Mouse (Mus musculus) neural tube, embryonic 13.5 days (tissue): ENCODE data around the gene Dpm2. TPM values are rescaled to one million over a fixed set of nuclear protein-coding genes. Genes with fewer than 3 reads are reported as not detected.

Source experiments
- ATAC-seq: fragments of 200-750 bp; cut with Nextera tagmentation; 2 replicates; pipeline ENCODE4 v1.8.0; 2017; ENCODE audit warnings: low read depth, mild to moderate bottlenecking, moderate TSS enrichment, moderate library complexity
- H3K27ac ChIP-seq: fragments of 300-500 bp; sonication (generic); replicated peaks from 2 replicates; pipeline ENCODE4 v1.5.1; 2015; ENCODE audit warnings: moderate library complexity, mild to moderate bottlenecking, inconsistent platforms
- H3K27me3 ChIP-seq: fragments of 300-500 bp; sonication (generic); 2 replicates; pipeline ENCODE4 v1.6.1; 2015; ENCODE audit warnings: mild to moderate bottlenecking, inconsistent platforms
- H3K36me3 ChIP-seq: fragments of 300-500 bp; sonication (generic); 2 replicates; pipeline ENCODE4 v1.6.1; 2015; ENCODE audit warnings: mild to moderate bottlenecking, inconsistent platforms
- H3K4me1 ChIP-seq: fragments of 300-500 bp; sonication (generic); replicated peaks from 2 replicates; pipeline ENCODE4 v1.6.1; 2015; ENCODE audit warnings: inconsistent platforms
- H3K4me2 ChIP-seq: fragments of 300-500 bp; sonication (generic); 2 replicates; pipeline ENCODE4 v1.6.1; 2015; ENCODE audit warnings: inconsistent platforms, mild to moderate bottlenecking, moderate library complexity
- H3K4me3 ChIP-seq: fragments of 300-500 bp; sonication (generic); 2 replicates; pipeline ENCODE4 v1.5.1; 2015; ENCODE audit warnings: mild to moderate bottlenecking, inconsistent platforms
- H3K9ac ChIP-seq: fragments of 300-500 bp; sonication (generic); 2 replicates; pipeline ENCODE4 v1.6.1; 2015; ENCODE audit warnings: moderate library complexity, mild to moderate bottlenecking, inconsistent platforms
- H3K9me3 ChIP-seq: fragments of 300-500 bp; sonication (generic); 2 replicates; pipeline ENCODE4 v1.6.1; 2016; ENCODE audit warnings: inconsistent platforms
- WGBS: fragments of 180-500 bp; shearing (Covaris S2); methylation state at CpG from one replicate; pipeline ENCODE4 v1.1.7; 2015; 5-methylcytosine and 5-hydroxymethylcytosine counted together
- polyA plus RNA-seq: library from polyadenylated mRNA; unstranded; fragments of >200 nt; fragmentation: Nextera tagmentation; extraction: Ambion mirVana; gene quantifications from 2 replicates; pipeline ENCODE4 v1.2.1, GENCODE M21; 2015

The Dpm2 gene
- polyA plus RNA-seq, 1 experiment from 2014 or later, result 143 TPM

GRCm38 (mm10) chr2:32536634-32537359, 33.9 kb upstream of the Dpm2 start:
- Histone ChIP-seq H3K9ac (peak overlapping the region; percentile 95), H3K4me3 (peak overlapping the region; percentile 84), H3K36me3 (no peaks in the 10 kb centered on the region), H3K27ac (peak overlapping the region; percentile 64), H3K9me3 (no peaks in the 10 kb centered on the region), H3K4me2 (peak overlapping the region; percentile 74), H3K4me1 (peaks cover 71% of the 10 kb centered on the region), H3K27me3 (no peaks in the 10 kb centered on the region)
- 3% methylated on average over 11 of the region's 11 CpGs for WGBS
- no peak for ATAC-seq

GRCm38 (mm10) chr2:32537360-32537905, 33.2 kb upstream of the Dpm2 start:
- Histone ChIP-seq H3K9ac (peak overlapping the region; percentile 95), H3K36me3 (no peaks in the 10 kb centered on the region), H3K9me3 (no peaks in the 10 kb centered on the region), H3K27ac (0 out of 2 replicates have a peak overlapping the region, but pooled peaks have one; percentile 64), H3K27me3 (no peaks in the 10 kb centered on the region), H3K4me1 (peaks cover 77% of the 10 kb centered on the region), H3K4me2 (peak overlapping the region; percentile 74), H3K4me3 (peak overlapping the region; percentile 84)
- WGBS, result 8% methylated on average over 9 of the region's 9 CpGs
- no peak for ATAC-seq

- Histone ChIP-seq H3K4me2 (peak overlapping the region; percentile 74), H3K36me3 (no peaks in the 10 kb centered on the region), H3K4me1 (peaks cover 82% of the 10 kb centered on the region), H3K27me3 (no peaks in the 10 kb centered on the region), H3K9ac (peak overlapping the region; percentile 95), H3K27ac (no peak overlapping the region), H3K4me3 (peak overlapping the region; percentile 84), H3K9me3 (no peaks in the 10 kb centered on the region)
- no peak for ATAC-seq
- WGBS, result 69% methylated on average over 5 of the region's 5 CpGs
These were observed 32.7 kb upstream of the Dpm2 start for GRCm38 (mm10) chr2:32537941-32538340.

GRCm38 (mm10) chr2:32538461-32538860, 32.2 kb upstream of the Dpm2 start:
- Histone ChIP-seq H3K4me1 (peaks cover 87% of the 10 kb centered on the region), H3K4me2 (peak overlapping the region; percentile 74), H3K4me3 (peak overlapping the region; percentile 84), H3K27me3 (no peaks in the 10 kb centered on the region), H3K9ac (peak overlapping the region; percentile 3; the same call in 1 of the 2 replicates), H3K9me3 (no peaks in the 10 kb centered on the region), H3K36me3 (no peaks in the 10 kb centered on the region), H3K27ac (no peak overlapping the region)
- 70% methylated on average over 4 of the region's 4 CpGs for WGBS
- ATAC-seq, result no peak

- Histone ChIP-seq H3K4me2 (peak overlapping the region; percentile 74), H3K36me3 (no peaks in the 10 kb centered on the region), H3K4me3 (0 out of 2 replicates have a peak overlapping the region, but pooled peaks have one; percentile 84), H3K27ac (no peak overlapping the region), H3K27me3 (no peaks in the 10 kb centered on the region), H3K9me3 (no peaks in the 10 kb centered on the region), H3K4me1 (peaks cover 77% of the 10 kb centered on the region), H3K9ac (peak overlapping the region; percentile 50)
- 72% methylated on average over 14 of the region's 14 CpGs for WGBS
- no peak for ATAC-seq
These were observed 31.1 kb upstream of the Dpm2 start for GRCm38 (mm10) chr2:32539452-32539981.

- ATAC-seq, result no peak
- WGBS, result 94% methylated on average over 2 of the region's 2 CpGs
- Histone ChIP-seq H3K9ac (no peak overlapping the region), H3K27ac (no peak overlapping the region), H3K36me3 (no peaks in the 10 kb centered on the region), H3K27me3 (no peaks in the 10 kb centered on the region), H3K4me1 (peaks cover 70% of the 10 kb centered on the region), H3K4me2 (no peak overlapping the region), H3K4me3 (no peak overlapping the region), H3K9me3 (no peaks in the 10 kb centered on the region)
These were observed 29.2 kb upstream of the Dpm2 start for GRCm38 (mm10) chr2:32541333-32541908.

- Histone ChIP-seq H3K27ac (no peak overlapping the region), H3K9me3 (no peaks in the 10 kb centered on the region), H3K4me2 (no peak overlapping the region), H3K9ac (no peak overlapping the region), H3K4me3 (no peak overlapping the region), H3K4me1 (peaks cover 63% of the 10 kb centered on the region), H3K27me3 (no peaks in the 10 kb centered on the region), H3K36me3 (no peaks in the 10 kb centered on the region)
- no peak for ATAC-seq
- 90% methylated on average over 4 of the region's 4 CpGs for WGBS
These were observed 28.6 kb upstream of the Dpm2 start for GRCm38 (mm10) chr2:32541986-32542573.

GRCm38 (mm10) chr2:32543031-32543449, 27.6 kb upstream of the Dpm2 start:
- peaks cover 54% of the 10 kb centered on the region for H3K4me1 ChIP-seq
- ATAC-seq, result no peak

GRCm38 (mm10) chr2:32546951-32547350, 23.7 kb upstream of the Dpm2 start:
- 96% methylated on average over 1 of the region's 1 CpGs for WGBS
- H3K27ac ChIP-seq, result no peak overlapping the region
- no peak overlapping the region for H3K4me3 ChIP-seq
- H3K27me3 ChIP-seq, result no peaks in the 10 kb centered on the region
- no peaks in the 10 kb centered on the region for H3K36me3 ChIP-seq
- no peaks in the 10 kb centered on the region for H3K9me3 ChIP-seq
- H3K4me1 ChIP-seq, result peaks cover 34% of the 10 kb centered on the region; the same call in 1 of the 2 replicates
- no peak overlapping the region for H3K9ac ChIP-seq
- H3K4me2 ChIP-seq, result no peak overlapping the region
- no peak for ATAC-seq

More at GRCm38 (mm10) chr2:32543031-32543449, 27.6 kb upstream of the Dpm2 start:
- Histone ChIP-seq H3K9ac (no peak overlapping the region), H3K27ac (no peak overlapping the region), H3K36me3 (no peaks in the 10 kb centered on the region), H3K4me2 (no peak overlapping the region), H3K27me3 (no peaks in the 10 kb centered on the region), H3K4me3 (no peak overlapping the region), H3K9me3 (no peaks in the 10 kb centered on the region)
- 82% methylated on average over 3 of the region's 3 CpGs for WGBS

GRCm38 (mm10) chr2:32547380-32547779, 23.3 kb upstream of the Dpm2 start:
- Histone ChIP-seq H3K4me1 (peaks cover 29% of the 10 kb centered on the region; the same call in 1 of the 2 replicates), H3K27ac (no peak overlapping the region), H3K36me3 (no peaks in the 10 kb centered on the region), H3K9me3 (no peaks in the 10 kb centered on the region), H3K27me3 (no peaks in the 10 kb centered on the region), H3K4me2 (no peak overlapping the region), H3K9ac (no peak overlapping the region), H3K4me3 (no peak overlapping the region)
- ATAC-seq, result no peak
- WGBS, result 91% methylated on average over 5 of the region's 5 CpGs

GRCm38 (mm10) chr2:32547964-32548739, 22.5 kb upstream of the Dpm2 start:
- H3K4me3 ChIP-seq, result no peak overlapping the region
- H3K27me3 ChIP-seq, result no peaks in the 10 kb centered on the region
- H3K27ac ChIP-seq, result no peak overlapping the region
- no peaks in the 10 kb centered on the region for H3K36me3 ChIP-seq
- peaks cover 22% of the 10 kb centered on the region; the same call in 1 of the 2 replicates for H3K4me1 ChIP-seq
- ATAC-seq, result no peak
- H3K9ac ChIP-seq, result no peak overlapping the region
- WGBS, result 92% methylated on average over 7 of the region's 7 CpGs
- no peaks in the 10 kb centered on the region for H3K9me3 ChIP-seq
- no peak overlapping the region for H3K4me2 ChIP-seq
